Mouse (Mus musculus) forebrain, embryonic 11.5 days (tissue): ENCODE measurements at regions not wholly inside any gene's neighbourhood (a gene's known extent, or its start where the extent isn't known, plus 50 kb on each side); places are given as distances from the start of the nearest gene placed in this dataset.

Experiments used
- ATAC-seq: fragments of 200-750 bp; cut with Nextera tagmentation; replicated peaks from 2 replicates; pipeline ENCODE4 v1.8.0; 2017; ENCODE audit warnings: moderate TSS enrichment; ENCODE audit not compliant: low FRiP score
- DNase-seq: peaks from one replicate; pipeline ENCODE4 v3.0.0-alpha.2; 2017; ENCODE audit warnings: low spot score
- H3K27ac ChIP-seq: fragments of 300-500 bp; sonication (generic); 2 replicates; pipeline ENCODE4 v1.5.1; 2014; ENCODE audit warnings: low read depth, low read length
- H3K27me3 ChIP-seq: fragments of 300-500 bp; sonication (generic); 2 replicates; pipeline ENCODE4 v1.6.1; 2014; ENCODE audit warnings: mild to moderate bottlenecking, low read length, mixed read lengths; ENCODE audit not compliant: control insufficient read depth, insufficient read depth
- H3K36me3 ChIP-seq: fragments of 300-500 bp; sonication (generic); 2 replicates; pipeline ENCODE4 v1.6.1; 2014; ENCODE audit warnings: mild to moderate bottlenecking, low read length, moderate library complexity, mixed read lengths; ENCODE audit not compliant: control insufficient read depth, insufficient read depth
- H3K4me1 ChIP-seq: fragments of 300-500 bp; sonication (generic); replicated peaks from 2 replicates; pipeline ENCODE4 v1.6.1; 2014; ENCODE audit warnings: low read length, mixed read lengths; ENCODE audit not compliant: control insufficient read depth, insufficient read depth
- H3K4me2 ChIP-seq: fragments of 300-500 bp; sonication (generic); 2 replicates; pipeline ENCODE4 v1.6.1; 2014; ENCODE audit warnings: low read depth, mild to moderate bottlenecking, low read length, moderate library complexity, mixed read lengths; ENCODE audit not compliant: severe bottlenecking
- H3K4me3 ChIP-seq: fragments of 300-500 bp; sonication (generic); 2 replicates; pipeline ENCODE4 v1.5.1; 2014; ENCODE audit warnings: low read depth, low read length
- H3K9ac ChIP-seq: fragments of 300-500 bp; sonication (generic); 2 replicates; pipeline ENCODE4 v1.6.1; 2014; ENCODE audit warnings: low read length
- H3K9me3 ChIP-seq: fragments of 300-500 bp; sonication (generic); 2 replicates; pipeline ENCODE4 v1.6.1; 2016; ENCODE audit warnings: low read length, mixed read lengths; ENCODE audit not compliant: control insufficient read depth
- WGBS: fragments of 180-500 bp; shearing (Covaris S2); extraction: QIAGEN DNeasy Blood & Tissue Kit; methylation state at CpG from one replicate; pipeline ENCODE4 v1.1.7; 2014; 5-methylcytosine and 5-hydroxymethylcytosine counted together

- no peak overlapping the region for H3K9ac ChIP-seq
- H3K4me1 ChIP-seq, result no peaks in the 10 kb centered on the region
- 87% methylated on average over 5 of the region's 5 CpGs for WGBS
- DNase-seq (no peak), ATAC-seq (no peak)
- no peaks in the 10 kb centered on the region for H3K27me3 ChIP-seq
- no peaks in the 10 kb centered on the region for H3K9me3 ChIP-seq
- no peak overlapping the region for H3K27ac ChIP-seq
- no peak overlapping the region for H3K4me2 ChIP-seq
- no peaks in the 10 kb centered on the region for H3K36me3 ChIP-seq
- H3K4me3 ChIP-seq, result no peak overlapping the region
Measured at GRCm38 (mm10) chr15:74461935-74462334, 174.2 kb downstream of the Mroh4 start.

GRCm38 (mm10) chr15:74459345-74459975 is 176.7 kb downstream of the Mroh4 start:
- H3K27ac ChIP-seq, result no peak overlapping the region
- no peaks in the 10 kb centered on the region for H3K27me3 ChIP-seq
- no peak overlapping the region for H3K4me3 ChIP-seq
- H3K4me2 ChIP-seq, result no peak overlapping the region
- no peaks in the 10 kb centered on the region for H3K36me3 ChIP-seq
- DNase-seq (no peak), ATAC-seq (no peak)
- 85% methylated on average over 12 of the region's 12 CpGs for WGBS
- H3K9me3 ChIP-seq, result no peaks in the 10 kb centered on the region
- no peak overlapping the region for H3K9ac ChIP-seq
- no peaks in the 10 kb centered on the region for H3K4me1 ChIP-seq

DNA sequence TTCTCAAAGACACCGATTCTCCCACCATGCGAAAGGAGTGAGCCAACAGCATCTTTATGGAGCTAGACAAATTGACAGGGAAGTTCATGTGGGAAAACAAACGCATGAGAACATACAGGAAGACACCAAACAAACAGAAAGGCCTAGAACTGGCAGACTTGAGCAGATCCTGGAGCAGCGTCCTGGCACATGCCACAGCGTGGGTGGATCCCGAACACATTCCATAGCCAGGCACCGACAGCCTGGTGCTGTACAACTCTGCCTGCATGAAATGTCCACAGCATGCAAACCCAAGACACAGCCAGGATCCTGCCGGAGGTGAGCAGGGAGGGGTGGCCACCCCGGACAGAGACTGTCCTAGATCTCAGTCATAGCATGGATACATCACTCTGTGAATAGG is 177.2 kb downstream of the Mroh4 start:
- Histone ChIP-seq H3K4me1 (no peaks in the 10 kb centered on the region), H3K4me3 (no peak overlapping the region), H3K9ac (no peak overlapping the region), H3K9me3 (no peaks in the 10 kb centered on the region), H3K27ac (no peak overlapping the region), H3K27me3 (no peaks in the 10 kb centered on the region), H3K4me2 (no peak overlapping the region), H3K36me3 (no peaks in the 10 kb centered on the region)
- DNase-seq (no peak), ATAC-seq (no peak)
- 93% methylated on average over 9 of the region's 9 CpGs for WGBS

- Histone ChIP-seq H3K4me3 (no peak overlapping the region), H3K9me3 (no peaks in the 10 kb centered on the region), H3K9ac (no peak overlapping the region), H3K4me2 (no peak overlapping the region), H3K27me3 (no peaks in the 10 kb centered on the region), H3K27ac (no peak overlapping the region), H3K4me1 (no peaks in the 10 kb centered on the region), H3K36me3 (no peaks in the 10 kb centered on the region)
- ATAC-seq (no peak), DNase-seq (no peak)
- WGBS, result 84% methylated on average over 3 of the region's 3 CpGs
Measured at GRCm38 (mm10) chr15:74457965-74458364, 178.2 kb downstream of the Mroh4 start.

GRCm38 (mm10) chr15:74456675-74457040 is 179.5 kb downstream of the Mroh4 start:
- 89% methylated on average over 6 of the region's 6 CpGs for WGBS
- no peaks in the 10 kb centered on the region for H3K27me3 ChIP-seq
- ATAC-seq, result no peak
- DNase-seq, result no peak
- H3K4me2 ChIP-seq, result no peak overlapping the region
- H3K9ac ChIP-seq, result no peak overlapping the region
- H3K9me3 ChIP-seq, result no peaks in the 10 kb centered on the region
- H3K4me1 ChIP-seq, result no peaks in the 10 kb centered on the region
- no peaks in the 10 kb centered on the region for H3K36me3 ChIP-seq
- no peak overlapping the region for H3K27ac ChIP-seq
- H3K4me3 ChIP-seq, result no peak overlapping the region

GRCm38 (mm10) chr15:74455921-74456674 is 180.1 kb downstream of the Mroh4 start:
- ATAC-seq (no peak), DNase-seq (no peak)
- no peaks in the 10 kb centered on the region for H3K4me1 ChIP-seq
- H3K9ac ChIP-seq, result no peak overlapping the region
- 71% methylated on average over 11 of the region's 11 CpGs for WGBS
- H3K4me3 ChIP-seq, result no peak overlapping the region
- no peaks in the 10 kb centered on the region for H3K9me3 ChIP-seq
- no peaks in the 10 kb centered on the region for H3K36me3 ChIP-seq
- H3K4me2 ChIP-seq, result no peak overlapping the region
- H3K27me3 ChIP-seq, result no peaks in the 10 kb centered on the region
- H3K27ac ChIP-seq, result no peak overlapping the region

DNA sequence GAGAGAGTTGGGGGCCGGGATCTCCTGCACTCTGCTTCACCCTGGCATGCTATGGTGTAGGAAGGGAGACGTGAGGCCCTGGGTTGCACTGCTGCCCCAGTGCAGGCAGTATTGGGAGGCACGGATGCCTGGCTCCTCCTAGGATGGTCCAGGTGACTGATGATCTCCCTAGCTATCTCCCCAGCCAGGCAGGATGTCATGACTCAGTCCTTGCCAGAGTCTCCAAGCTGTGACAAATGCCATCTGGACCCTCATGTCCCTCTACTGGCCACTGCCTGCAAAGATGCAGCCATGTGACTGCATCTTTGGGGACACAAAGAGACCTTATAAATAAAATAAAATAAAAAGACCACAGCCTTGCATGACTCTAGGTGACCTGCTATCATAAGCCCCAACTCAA is 181.6 kb downstream of the Mroh4 start:
- H3K27me3 ChIP-seq, result no peaks in the 10 kb centered on the region
- DNase-seq, result no peak

GRCm38 (mm10) chr15:74453810-74454209 is 182.3 kb downstream of the Mroh4 start:
- Histone ChIP-seq H3K9ac (no peak overlapping the region), H3K27ac (no peak overlapping the region), H3K4me1 (peaks cover 4% of the 10 kb centered on the region; the same call in 1 of the 2 replicates), H3K27me3 (no peaks in the 10 kb centered on the region), H3K4me3 (no peak overlapping the region), H3K36me3 (no peaks in the 10 kb centered on the region), H3K4me2 (no peak overlapping the region), H3K9me3 (no peaks in the 10 kb centered on the region)
- WGBS, result 85% methylated on average over 6 of the region's 6 CpGs
- ATAC-seq, result no peak
- no peak for DNase-seq

More for the DNA sequence above, 181.6 kb downstream of the Mroh4 start:
- no peak for ATAC-seq
- H3K4me1 ChIP-seq, result no peaks in the 10 kb centered on the region
- no peaks in the 10 kb centered on the region for H3K9me3 ChIP-seq
- no peak overlapping the region for H3K4me2 ChIP-seq
- WGBS, result 87% methylated on average over 3 of the region's 3 CpGs
- H3K9ac ChIP-seq, result no peak overlapping the region
- no peak overlapping the region for H3K27ac ChIP-seq
- H3K36me3 ChIP-seq, result no peaks in the 10 kb centered on the region
- H3K4me3 ChIP-seq, result no peak overlapping the region

- no peak for DNase-seq
- Histone ChIP-seq H3K27ac (no peak overlapping the region), H3K4me3 (no peak overlapping the region), H3K4me2 (no peak overlapping the region), H3K4me1 (peaks cover 4% of the 10 kb centered on the region; the same call in 1 of the 2 replicates), H3K36me3 (no peaks in the 10 kb centered on the region), H3K27me3 (no peaks in the 10 kb centered on the region), H3K9ac (no peak overlapping the region), H3K9me3 (no peaks in the 10 kb centered on the region)
- WGBS, result 89% methylated on average over 3 of the region's 3 CpGs
- no peak for ATAC-seq
Measured at GRCm38 (mm10) chr15:74452426-74452825, 183.7 kb downstream of the Mroh4 start.
